Mouse (Mus musculus) hindbrain, embryonic 11.5 days (tissue): ENCODE results near the gene Pkdcc. TPM values are rescaled to one million over a fixed set of nuclear protein-coding genes. Genes with fewer than 3 reads are reported as not detected.

Experiments
- ATAC-seq: fragments of 200-750 bp; cut with Nextera tagmentation; 2 replicates; pipeline ENCODE4 v1.8.0; 2017; ENCODE audit warnings: mild to moderate bottlenecking, moderate TSS enrichment, moderate library complexity; ENCODE audit not compliant: low FRiP score
- DNase-seq: peaks from one replicate; pipeline ENCODE4 v3.0.0-alpha.2; 2015; ENCODE audit warnings: low spot score
- H3K27ac ChIP-seq: fragments of 300-500 bp; sonication (generic); 2 replicates; pipeline ENCODE4 v1.5.1; 2014; ENCODE audit warnings: mild to moderate bottlenecking, low read depth, low read length
- H3K27me3 ChIP-seq: fragments of 300-500 bp; sonication (generic); 2 replicates; pipeline ENCODE4 v1.6.1; 2014; ENCODE audit warnings: mild to moderate bottlenecking, low read length, moderate library complexity, mixed read lengths; ENCODE audit not compliant: control insufficient read depth, insufficient read depth
- H3K36me3 ChIP-seq: fragments of 300-500 bp; sonication (generic); 2 replicates; pipeline ENCODE4 v1.6.1; 2014; ENCODE audit warnings: mild to moderate bottlenecking, low read length, moderate library complexity, mixed read lengths; ENCODE audit not compliant: control insufficient read depth, insufficient read depth
- H3K4me1 ChIP-seq: fragments of 300-500 bp; sonication (generic); replicated peaks from 2 replicates; pipeline ENCODE4 v1.6.1; 2014; ENCODE audit warnings: low read length, mixed read lengths; ENCODE audit not compliant: control insufficient read depth, insufficient read depth
- H3K4me2 ChIP-seq: fragments of 300-500 bp; sonication (generic); replicated peaks from 2 replicates; pipeline ENCODE4 v1.6.1; 2014; ENCODE audit warnings: mild to moderate bottlenecking, low read depth, low read length
- H3K4me3 ChIP-seq: fragments of 300-500 bp; sonication (generic); 2 replicates; pipeline ENCODE4 v1.5.1; 2014; ENCODE audit warnings: low read depth, low read length
- H3K9ac ChIP-seq: fragments of 300-500 bp; sonication (generic); 2 replicates; pipeline ENCODE4 v1.6.1; 2014; ENCODE audit warnings: low read depth, low read length
- H3K9me3 ChIP-seq: fragments of 300-500 bp; sonication (generic); 2 replicates; pipeline ENCODE4 v1.6.1; 2016; ENCODE audit warnings: low read length; ENCODE audit not compliant: control insufficient read depth
- WGBS: fragments of 180-500 bp; shearing (Covaris S2); extraction: QIAGEN DNeasy Blood & Tissue Kit; methylation state at CpG from one replicate; pipeline ENCODE4 v1.1.7; 2014; 5-methylcytosine and 5-hydroxymethylcytosine counted together
- polyA plus RNA-seq: library from polyadenylated mRNA; unstranded; fragments of >200 nt; fragmentation: Nextera tagmentation; extraction: Ambion mirVana; gene quantifications from 2 replicates; pipeline ENCODE4 v1.2.1, GENCODE M21; 2014

Pkdcc gene
- polyA plus RNA-seq, 1 experiment from 2014 or later: 10.8 TPM

GRCm38 (mm10) chr17:83222705-83223104 lies 7.6 kb downstream of the Pkdcc start:
- H3K27me3 ChIP-seq: no peaks in the 10 kb centered on the region
- no peaks in the 10 kb centered on the region for H3K9me3 ChIP-seq
- no peak overlapping the region for H3K27ac ChIP-seq
- H3K4me3 ChIP-seq: no peak overlapping the region
- H3K4me1 ChIP-seq: peaks cover 13% of the 10 kb centered on the region; the same call in 1 of the 2 replicates
- no peaks in the 10 kb centered on the region for H3K36me3 ChIP-seq
- no peak overlapping the region for H3K9ac ChIP-seq
- ATAC-seq (no peak), DNase-seq (no peak)
- 43% methylated on average over 3 of the region's 3 CpGs for WGBS
- no peak overlapping the region for H3K4me2 ChIP-seq

GRCm38 (mm10) chr17:83224451-83224971 lies 9.4 kb downstream of the Pkdcc start:
- H3K4me3 ChIP-seq: no peak overlapping the region
- 52% methylated on average over 13 of the region's 13 CpGs for whole genome bisulfite sequencing
- no peaks in the 10 kb centered on the region for H3K27me3 ChIP-seq
- H3K27ac ChIP-seq: peak overlapping the region; percentile 65
- no peaks in the 10 kb centered on the region for H3K9me3 ChIP-seq
- H3K4me2 ChIP-seq: no peak overlapping the region
- H3K36me3 ChIP-seq: no peaks in the 10 kb centered on the region
- H3K4me1 ChIP-seq: peaks cover 7% of the 10 kb centered on the region; the same call in 1 of the 2 replicates
- DNase-seq (peak; percentile 48), ATAC-seq (peak; percentile 70)
- H3K9ac ChIP-seq: no peak overlapping the region

DNA sequence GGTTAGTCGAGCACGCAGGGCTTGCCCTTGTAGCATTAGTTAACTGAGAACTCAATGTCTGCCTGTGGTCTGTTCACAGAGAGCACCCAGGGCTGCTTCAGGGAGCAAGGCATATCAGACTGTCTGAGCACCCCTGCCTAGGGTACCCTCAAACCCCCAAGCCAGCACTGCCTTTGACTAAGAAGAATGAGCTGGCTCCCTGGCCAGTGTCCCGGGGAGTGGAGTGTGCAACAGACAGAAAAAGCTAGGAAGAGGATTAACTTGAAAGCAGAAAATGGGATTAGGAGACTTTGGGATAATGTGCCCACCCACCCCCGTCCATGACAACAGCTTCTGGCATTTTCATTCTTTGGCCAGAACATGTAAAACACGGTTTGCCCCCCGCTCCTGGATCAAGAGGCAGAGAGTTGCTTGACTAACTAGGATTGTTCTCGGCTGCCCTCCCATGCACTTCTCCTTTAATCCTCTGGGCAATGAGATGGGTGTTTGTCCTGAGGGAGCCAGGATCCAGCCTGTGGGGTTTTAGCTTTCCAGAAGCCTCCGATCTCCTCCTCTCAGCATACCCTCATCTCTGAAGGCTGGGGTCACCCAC lies 11.4 kb downstream of the Pkdcc start:
- ATAC-seq (no peak), DNase-seq (no peak)
- WGBS: 66% methylated on average over 8 of the region's 8 CpGs
- Histone ChIP-seq H3K27me3 (no peaks in the 10 kb centered on the region), H3K4me1 (peaks cover 7% of the 10 kb centered on the region; the same call in 1 of the 2 replicates), H3K36me3 (no peaks in the 10 kb centered on the region), H3K4me3 (no peak overlapping the region), H3K4me2 (no peak overlapping the region), H3K9ac (no peak overlapping the region), H3K9me3 (no peaks in the 10 kb centered on the region), H3K27ac (no peak overlapping the region)

GRCm38 (mm10) chr17:83231357-83231756 lies 16.3 kb downstream of the Pkdcc start:
- peak; percentile 24 for DNase-seq
- Histone ChIP-seq H3K9ac (no peak overlapping the region), H3K9me3 (no peaks in the 10 kb centered on the region), H3K27ac (no peak overlapping the region), H3K36me3 (no peaks in the 10 kb centered on the region), H3K27me3 (no peaks in the 10 kb centered on the region), H3K4me3 (no peak overlapping the region), H3K4me1 (no peaks in the 10 kb centered on the region), H3K4me2 (no peak overlapping the region)
- WGBS: 56% methylated on average over 11 of the region's 11 CpGs
- ATAC-seq: no peak

- no peak for DNase-seq
- no peak overlapping the region for H3K4me3 ChIP-seq
These were observed 20.1 kb downstream of the Pkdcc start for GRCm38 (mm10) chr17:83235227-83235626.

GRCm38 (mm10) chr17:83236202-83236601 lies 21.1 kb downstream of the Pkdcc start:
- no peak overlapping the region for H3K4me3 ChIP-seq
- DNase-seq (no peak), ATAC-seq (no peak)
- no peak overlapping the region for H3K4me2 ChIP-seq
- no peaks in the 10 kb centered on the region for H3K9me3 ChIP-seq
- H3K27ac ChIP-seq: no peak overlapping the region
- WGBS: 76% methylated on average over 8 of the region's 8 CpGs
- no peaks in the 10 kb centered on the region for H3K36me3 ChIP-seq
- no peaks in the 10 kb centered on the region for H3K27me3 ChIP-seq
- 0 out of 2 replicates have a peak, but pooled peaks cover 2% of the 10 kb centered on the region for H3K4me1 ChIP-seq
- H3K9ac ChIP-seq: no peak overlapping the region

More at GRCm38 (mm10) chr17:83235227-83235626, 20.1 kb downstream of the Pkdcc start:
- no peaks in the 10 kb centered on the region for H3K36me3 ChIP-seq
- H3K27ac ChIP-seq: no peak overlapping the region
- WGBS: 89% methylated on average over 10 of the region's 10 CpGs
- H3K4me2 ChIP-seq: no peak overlapping the region
- H3K4me1 ChIP-seq: 0 out of 2 replicates have a peak, but pooled peaks cover 2% of the 10 kb centered on the region
- no peaks in the 10 kb centered on the region for H3K9me3 ChIP-seq
- H3K27me3 ChIP-seq: no peaks in the 10 kb centered on the region
- no peak overlapping the region for H3K9ac ChIP-seq
- no peak for ATAC-seq

DNA sequence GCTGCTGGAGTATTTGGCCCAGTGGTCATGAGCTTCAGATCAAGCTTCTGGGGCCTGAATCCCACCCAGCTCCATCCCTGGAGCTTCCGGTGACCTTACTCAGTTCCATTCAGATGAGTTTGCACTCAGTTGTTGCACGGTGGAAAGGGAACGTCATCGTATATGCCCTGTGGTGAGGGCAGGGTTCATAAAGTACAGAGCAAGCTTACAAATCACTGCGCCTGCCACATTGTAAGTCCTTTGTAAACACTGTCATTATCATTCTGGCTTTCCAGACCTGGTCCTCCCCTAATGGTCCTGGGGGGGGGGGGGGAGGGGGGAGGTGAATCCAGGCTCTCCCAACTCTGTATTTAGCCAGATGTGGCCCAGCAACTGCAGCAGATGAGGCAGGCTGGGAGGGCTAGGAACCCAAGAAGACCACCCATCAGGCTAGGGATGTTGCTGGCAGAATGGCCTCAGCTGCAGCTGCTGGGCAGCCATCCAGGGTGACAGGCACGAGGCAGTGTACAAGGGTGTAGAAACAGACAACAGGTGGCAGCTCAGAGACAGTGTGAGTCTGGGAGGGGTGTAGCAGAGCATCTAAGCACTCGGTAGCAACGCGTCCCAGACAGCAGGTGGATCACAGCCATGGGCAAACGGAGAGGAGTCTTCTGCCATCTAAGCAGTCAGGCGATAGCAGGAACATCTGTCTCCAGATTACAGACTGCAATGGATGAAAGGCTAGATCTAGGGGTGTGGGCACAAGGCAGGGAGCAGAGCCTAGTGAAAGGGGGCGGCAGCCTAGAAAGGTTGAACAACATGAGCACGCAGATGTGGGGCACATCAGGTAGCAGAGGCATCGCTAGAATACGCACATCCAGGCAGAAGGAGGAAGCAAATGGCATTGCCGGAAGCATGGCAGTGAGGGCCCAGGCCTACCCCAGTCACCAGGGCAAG lies 23.3 kb downstream of the Pkdcc start:
- Histone ChIP-seq H3K4me3 (no peak overlapping the region), H3K4me1 (0 out of 2 replicates have a peak, but pooled peaks cover 2% of the 10 kb centered on the region), H3K4me2 (no peak overlapping the region), H3K27ac (no peak overlapping the region), H3K36me3 (no peaks in the 10 kb centered on the region), H3K9ac (no peak overlapping the region), H3K9me3 (no peaks in the 10 kb centered on the region), H3K27me3 (no peaks in the 10 kb centered on the region)
- no peak for DNase-seq
- ATAC-seq: peak; percentile 53; the same call in 1 of the 2 replicates
- 82% methylated on average over 16 of the region's 16 CpGs for WGBS

GRCm38 (mm10) chr17:83244502-83244901 lies 29.4 kb downstream of the Pkdcc start:
- Histone ChIP-seq H3K4me2 (no peak overlapping the region), H3K27ac (no peak overlapping the region), H3K9ac (no peak overlapping the region), H3K9me3 (no peaks in the 10 kb centered on the region), H3K36me3 (no peaks in the 10 kb centered on the region), H3K4me3 (no peak overlapping the region), H3K4me1 (no peaks in the 10 kb centered on the region), H3K27me3 (no peaks in the 10 kb centered on the region)
- DNase-seq: no peak
- no peak for ATAC-seq
- WGBS: 74% methylated on average over 1 of the region's 1 CpGs
